Mouse (Mus musculus) MEL (cell line): ENCODE measurements at regions not wholly inside any gene's neighbourhood (a gene's known extent, or its start where the extent isn't known, plus 50 kb on each side); places are given as distances from the start of the nearest gene placed in this dataset.

Experiments
- CTCF ChIP-seq, 3 experiments: IDR thresholded peaks in 2 of 3; conservative IDR thresholded peaks in 1 of 3; 2 replicates each; pipeline ENCODE4 v1.5.1; 2011 to 2012; ENCODE audit warnings: low read length in 3 of 3, low read depth in 2 of 3, mild to moderate bottlenecking in 2 of 3, improper control_type of control experiment in 1 of 3, inconsistent platforms in 1 of 3, mixed read lengths in 1 of 3, moderate library complexity in 1 of 3; ENCODE audit not compliant: control insufficient read depth in 1 of 3, insufficient read depth in 1 of 3, poor library complexity in 1 of 3, severe bottlenecking in 1 of 3
- MAFK ChIP-seq: IDR thresholded peaks from 2 replicates; pipeline ENCODE4 v1.6.1; 2011; ENCODE audit warnings: low read depth, mild to moderate bottlenecking, low read length, improper control_type of control experiment, borderline replicate concordance
- MEF2A ChIP-seq: IDR thresholded peaks from 2 replicates; pipeline ENCODE4 v1.6.1; 2014; ENCODE audit warnings: low read depth, mild to moderate bottlenecking, inconsistent platforms, low read length, improper control_type of control experiment; ENCODE audit not compliant: poor library complexity, insufficient replicate concordance, severe bottlenecking; ENCODE audit errors: extremely low read depth
- MXI1 ChIP-seq: IDR thresholded peaks from 2 replicates; pipeline ENCODE4 v1.6.1; 2011; ENCODE audit warnings: mild to moderate bottlenecking, low read depth, low read length, improper control_type of control experiment
- POLR2A ChIP-seq, 2 experiments: IDR thresholded peaks; 2 replicates each; pipeline ENCODE4 v1.6.1; 2011 to 2012; ENCODE audit warnings: low read length in 2 of 2, mild to moderate bottlenecking in 2 of 2, control low read depth in 1 of 2, improper control_type of control experiment in 1 of 2, low read depth in 1 of 2, moderate library complexity in 1 of 2; ENCODE audit not compliant: control insufficient read depth in 1 of 2, insufficient read depth in 1 of 2, poor library complexity in 1 of 2
- POLR2AphosphoS2 ChIP-seq: IDR thresholded peaks from 2 replicates; pipeline ENCODE4 v1.6.1; 2011; ENCODE audit warnings: low read length, improper control_type of control experiment
- SIN3A ChIP-seq: IDR thresholded peaks from 2 replicates; pipeline ENCODE4 v1.6.1; 2012; ENCODE audit warnings: low read length, improper control_type of control experiment, inconsistent platforms
- TAL1 ChIP-seq: IDR thresholded peaks from 2 replicates; pipeline ENCODE4 v1.6.1; 2012; ENCODE audit warnings: mild to moderate bottlenecking, inconsistent platforms, low read length, moderate library complexity, mixed read lengths
- USF1 ChIP-seq: IDR thresholded peaks from 2 replicates; pipeline ENCODE4 v1.6.1; 2014; ENCODE audit warnings: low read depth, mild to moderate bottlenecking, inconsistent platforms, low read length, improper control_type of control experiment, moderate library complexity

DNA sequence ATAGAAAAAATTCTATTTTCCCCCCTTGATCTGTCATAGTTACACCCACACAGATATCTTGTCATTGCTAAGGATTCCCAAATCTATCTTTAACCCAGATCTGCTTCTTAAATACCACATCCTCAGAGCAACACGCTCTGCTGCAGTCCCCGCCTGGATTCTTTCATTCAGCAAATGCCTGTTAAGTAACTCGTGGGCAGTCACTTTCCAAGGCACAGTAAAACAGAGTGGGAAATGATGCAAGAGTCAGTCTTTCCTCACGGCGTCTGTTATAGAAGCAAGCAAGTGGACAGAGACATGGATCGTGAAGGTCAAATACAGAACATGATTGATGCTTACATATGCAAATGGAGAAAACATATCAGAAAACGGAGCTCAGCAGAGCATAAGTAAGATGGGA lies 508.5 kb upstream of the Gm26657 start:
- TF ChIP-seq POLR2AphosphoS2 (no peak), POLR2A (IDR thresholded peaks at IDR 0.05; ENCODE audit: control insufficient read depth in 1 of 2, insufficient read depth in 1 of 2, low read depth in 1 of 2, low read length in 2 of 2, poor library complexity in 1 of 2) (no peak), CTCF (IDR thresholded peaks at IDR 0.05 in 2 of 3, conservative IDR thresholded peaks at IDR 0.05 in 1 of 3; ENCODE audit: control insufficient read depth in 1 of 3, insufficient read depth in 1 of 3, low read depth in 2 of 3, low read length in 3 of 3, poor library complexity in 1 of 3, severe bottlenecking in 1 of 3) (no peak), MEF2A (no peak), MAFK (no peak), TAL1 (no peak), MXI1 (no peak), USF1 (no peak), SIN3A (no peak)
